Mouse (Mus musculus): Measurements from ENCODE around the gene Naa30.

DNA sequence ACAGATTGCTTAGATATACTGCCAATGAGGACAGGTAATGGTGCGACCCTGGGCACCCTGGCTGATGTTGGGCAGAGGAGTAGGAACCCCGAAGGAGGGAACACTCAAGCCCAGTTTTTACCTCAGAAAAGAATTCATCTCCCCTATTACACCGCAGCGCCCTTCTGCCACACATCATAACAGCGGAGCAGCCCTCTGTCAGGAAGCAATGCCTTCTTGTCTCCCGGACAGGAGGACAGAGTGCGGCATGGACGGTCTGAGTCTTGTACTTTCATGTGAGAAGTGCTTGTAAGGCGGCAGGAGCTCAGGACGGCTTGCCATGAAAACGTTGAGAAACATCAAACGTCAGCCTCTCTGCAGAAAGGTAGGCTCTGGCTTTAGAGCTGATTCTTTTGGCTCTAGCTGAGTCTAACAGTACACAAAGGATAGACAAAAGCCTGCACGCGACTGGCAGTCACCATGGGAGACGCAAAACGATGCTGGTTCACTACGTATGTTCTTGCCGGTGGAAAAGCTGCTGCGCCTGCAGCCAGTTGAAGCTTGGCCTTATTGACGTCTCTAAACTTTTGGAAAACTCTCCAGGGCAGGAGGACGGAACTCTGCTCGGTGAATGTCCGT is 44.8 kb upstream of the Naa30 start:
- TF ChIP-seq CTCF (IDR thresholded peaks at IDR 0.05; ENCODE audit: borderline replicate concordance, control insufficient read depth, extremely low read depth, insufficient read depth, low read length, poor library complexity) (no peak), POLR2A (IDR thresholded peaks at IDR 0.05; ENCODE audit: control insufficient read depth, extremely low read depth, insufficient read depth, low read length, poor library complexity) (no peak)
